Mouse (Mus musculus) kidney, adult 11 months (tissue): ENCODE results near the gene Zfp511.
A peak's percentile ranks its signal among the peaks of the same experiment; 100 is the strongest.

Experiments used
- DNase-seq: peaks from one replicate; pipeline ENCODE4 v3.0.0; 2022

Zfp511 gene

GRCm38 (mm10) chr7:140048361-140049114 lies 12.3 kb downstream of the Zfp511 start, which contains the start of gene Msx3:
Gene Msx3, minus strand, starts transcription at chr7:140049089.
- DNase-seq = no peak

GRCm38 (mm10) chr7:140049115-140049689 lies 13.0 kb downstream of the Zfp511 start:
- DNase-seq = no peak

- no peak for DNase-seq
Measured at GRCm38 (mm10) chr7:140054124-140054523, 17.9 kb downstream of the Zfp511 start.

DNA sequence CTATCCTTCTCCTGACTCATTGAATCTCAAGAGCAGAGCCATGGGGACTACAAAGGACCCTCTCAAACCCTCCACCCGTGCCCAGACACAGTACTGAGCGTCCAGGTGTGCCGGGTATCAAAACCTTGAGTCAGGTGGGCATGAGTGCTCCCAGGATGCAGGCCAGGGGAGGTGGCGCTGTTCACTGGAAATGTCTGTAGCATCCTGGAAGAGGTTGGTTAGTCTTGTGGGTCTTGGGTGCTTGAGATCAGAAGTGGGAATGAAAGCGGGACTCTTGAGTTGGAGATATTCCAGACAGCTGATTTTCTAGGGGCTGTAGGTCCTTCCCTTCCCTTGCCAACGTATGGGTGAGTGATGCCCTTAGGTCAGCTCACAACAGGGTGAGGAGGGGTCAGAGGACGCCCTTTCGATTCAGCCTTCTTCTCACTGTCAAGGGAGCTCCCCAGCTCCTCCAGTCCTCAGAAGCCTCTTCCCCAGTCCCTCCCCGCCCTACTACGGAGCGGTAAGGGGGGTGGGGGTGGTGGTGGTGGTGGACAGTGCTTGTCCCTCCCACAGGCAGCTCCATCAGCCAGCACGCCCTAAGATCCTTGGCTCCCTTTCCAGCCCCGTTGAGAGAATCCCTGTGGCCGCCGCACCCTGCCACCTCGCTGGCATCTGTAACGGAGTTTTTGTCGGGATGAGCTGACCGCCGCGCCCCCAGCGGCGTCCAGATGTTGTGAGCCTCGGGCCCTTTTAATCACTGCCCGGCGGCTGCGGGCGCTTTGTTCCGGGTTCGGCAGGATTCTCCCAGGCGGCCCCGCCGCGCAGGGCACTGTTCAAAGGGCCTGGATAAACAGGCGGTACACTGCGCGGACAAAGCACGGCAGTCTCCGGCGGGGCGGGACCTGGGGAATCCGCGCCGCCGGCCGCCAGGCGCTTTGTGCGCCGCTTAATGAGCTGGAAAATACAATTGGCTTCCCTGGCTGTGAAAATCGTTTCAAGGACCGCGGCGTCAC lies 21.5 kb downstream of the Zfp511 start:
- DNase-seq = no peak

- no peak for DNase-seq
Measured at GRCm38 (mm10) chr7:140058528-140058927, 22.3 kb downstream of the Zfp511 start.

DNA sequence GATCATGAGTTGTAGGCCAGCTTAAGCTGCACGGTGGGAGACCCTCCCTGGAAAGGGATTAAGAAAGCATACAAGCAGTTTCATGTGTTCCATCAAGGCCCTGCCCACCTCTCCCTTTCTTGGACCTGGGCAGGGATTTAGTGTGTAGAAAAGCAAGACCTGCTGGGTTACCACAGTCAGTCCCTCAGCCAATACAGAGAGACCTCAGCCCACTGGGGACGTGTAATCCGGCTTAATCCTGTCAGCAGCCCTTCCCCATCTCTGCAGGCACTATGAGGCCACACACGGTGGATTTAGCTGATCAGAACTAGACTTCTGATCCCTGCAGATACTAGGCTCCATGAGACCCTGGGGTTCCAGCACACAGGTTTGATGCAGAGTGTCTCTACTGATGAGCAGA lies 23.4 kb downstream of the Zfp511 start:
- DNase-seq = no peak

DNA sequence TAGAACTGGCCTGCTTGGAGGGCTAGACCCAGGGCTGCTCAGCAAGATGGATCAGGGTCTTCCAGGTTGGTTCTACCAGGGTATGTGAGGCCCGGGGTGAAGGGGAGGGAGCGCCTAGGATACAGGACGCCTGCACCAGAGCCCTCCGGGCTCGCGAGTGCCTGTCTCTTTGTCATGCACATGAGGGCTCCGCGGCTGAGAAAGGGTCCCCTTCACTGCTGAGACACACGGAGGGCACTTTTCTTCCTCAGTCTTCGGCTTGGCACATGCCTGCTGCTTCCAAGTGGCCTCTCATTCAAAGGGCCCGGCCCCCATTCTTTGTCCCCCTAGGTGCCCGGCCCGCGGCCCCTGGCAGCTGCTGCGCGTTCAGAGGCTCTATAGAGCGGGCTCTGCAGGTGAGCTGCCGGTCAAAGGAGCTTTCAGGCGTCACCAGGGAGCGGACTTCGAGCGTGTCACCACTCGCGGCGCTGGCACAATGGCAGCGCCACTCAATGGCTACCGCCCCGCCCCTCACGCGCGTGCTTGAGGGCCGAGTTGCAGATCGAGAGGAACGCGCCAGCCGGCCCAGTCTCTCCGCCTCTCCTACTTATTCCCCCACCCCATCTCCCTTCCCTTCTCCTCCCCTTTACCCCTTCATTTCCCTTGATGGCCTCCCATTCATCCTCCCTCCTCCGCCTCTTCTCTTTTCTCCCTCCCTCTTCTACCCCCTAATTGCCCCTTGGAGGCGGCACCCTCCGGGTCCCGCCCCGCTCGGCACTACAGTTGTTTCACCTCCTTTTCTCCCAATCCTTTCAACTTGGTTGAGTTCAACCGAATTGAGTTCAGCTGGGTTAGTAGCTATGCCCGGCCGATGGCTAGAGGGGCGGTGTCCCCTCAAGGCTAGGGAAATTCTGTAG lies 25.0 kb downstream of the Zfp511 start:
- DNase-seq = no peak

- DNase-seq = no peak
Measured at GRCm38 (mm10) chr7:140061832-140062130, 25.6 kb downstream of the Zfp511 start.

DNA sequence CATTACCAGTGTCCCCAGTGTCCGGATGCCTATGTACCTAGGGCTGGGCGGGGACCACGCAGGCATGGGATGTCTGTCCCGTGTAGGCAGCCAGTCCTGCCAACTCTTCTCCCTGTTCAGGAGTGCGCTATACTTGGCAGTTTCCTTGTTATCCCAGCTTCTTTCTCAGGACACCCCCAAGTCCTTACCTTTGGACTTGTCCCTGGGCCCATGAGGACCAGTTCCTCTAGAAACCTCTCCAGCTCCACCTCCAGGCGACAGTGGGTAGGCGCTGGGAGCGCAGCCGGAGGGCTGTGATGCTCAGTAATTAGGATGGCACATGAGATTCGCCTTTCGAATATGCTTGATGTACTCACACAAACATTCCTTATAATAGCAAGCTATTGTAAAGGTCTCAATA lies 26.1 kb downstream of the Zfp511 start:
- no peak for DNase-seq

GRCm38 (mm10) chr7:140063092-140063491 lies 26.9 kb downstream of the Zfp511 start:
- DNase-seq = peak; percentile 30

GRCm38 (mm10) chr7:140067397-140067796 lies 31.2 kb downstream of the Zfp511 start:
- no peak for DNase-seq

DNA sequence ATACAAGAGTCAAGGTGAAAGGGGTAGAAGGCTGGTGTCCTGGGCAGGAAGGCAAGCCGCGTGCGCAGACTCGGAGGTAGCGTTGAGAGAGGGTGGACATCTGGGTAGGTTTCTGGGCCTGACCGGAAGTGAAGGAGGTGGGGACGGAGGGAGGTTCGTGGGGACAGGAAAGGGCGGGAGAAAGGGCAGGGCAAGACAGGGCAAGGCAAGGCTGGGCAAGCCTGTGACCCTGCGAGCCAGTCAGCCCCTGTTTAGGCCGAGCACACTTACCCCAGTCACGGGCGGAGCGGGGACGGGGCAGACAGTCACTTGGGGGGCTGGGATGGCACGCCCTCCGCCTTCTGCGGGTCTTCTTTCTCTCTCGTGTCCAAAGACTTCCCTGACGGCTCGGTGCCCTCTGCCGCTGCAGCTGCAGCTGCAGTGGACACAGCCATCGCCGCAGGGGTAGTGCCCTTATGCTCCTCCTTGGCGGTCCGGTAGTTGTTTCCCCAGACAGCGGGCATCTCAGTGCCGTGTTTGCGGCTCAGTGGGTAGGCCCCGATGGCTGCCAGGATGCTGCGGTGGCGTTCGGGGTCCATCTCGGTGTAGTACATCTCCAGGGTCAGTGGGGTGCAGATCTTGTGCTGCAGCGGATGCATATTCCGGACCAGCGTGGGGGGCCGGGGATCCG lies 34.0 kb downstream of the Zfp511 start:
- no peak for DNase-seq

GRCm38 (mm10) chr7:140077698-140078097 lies 41.5 kb downstream of the Zfp511 start:
- no peak for DNase-seq

DNA sequence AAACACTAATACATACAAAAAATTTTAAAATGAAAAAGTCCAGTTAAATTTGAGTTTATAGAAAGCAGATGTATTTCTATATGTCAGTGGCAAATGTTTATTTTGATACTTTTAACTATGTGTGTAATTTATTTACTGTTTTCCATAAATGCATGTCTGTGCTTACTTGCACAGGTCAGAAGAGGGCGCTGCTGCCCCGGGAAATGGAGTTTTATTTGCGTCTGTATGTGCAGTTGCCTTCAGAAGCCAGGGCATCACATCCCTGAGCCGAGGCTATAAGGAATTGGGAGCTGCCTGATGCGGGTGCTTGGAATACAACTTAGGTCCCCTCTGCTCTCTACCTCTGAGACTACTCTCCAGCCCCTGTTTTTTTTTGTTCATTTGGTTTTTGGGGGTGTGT lies 42.5 kb downstream of the Zfp511 start:
- no peak for DNase-seq

DNA sequence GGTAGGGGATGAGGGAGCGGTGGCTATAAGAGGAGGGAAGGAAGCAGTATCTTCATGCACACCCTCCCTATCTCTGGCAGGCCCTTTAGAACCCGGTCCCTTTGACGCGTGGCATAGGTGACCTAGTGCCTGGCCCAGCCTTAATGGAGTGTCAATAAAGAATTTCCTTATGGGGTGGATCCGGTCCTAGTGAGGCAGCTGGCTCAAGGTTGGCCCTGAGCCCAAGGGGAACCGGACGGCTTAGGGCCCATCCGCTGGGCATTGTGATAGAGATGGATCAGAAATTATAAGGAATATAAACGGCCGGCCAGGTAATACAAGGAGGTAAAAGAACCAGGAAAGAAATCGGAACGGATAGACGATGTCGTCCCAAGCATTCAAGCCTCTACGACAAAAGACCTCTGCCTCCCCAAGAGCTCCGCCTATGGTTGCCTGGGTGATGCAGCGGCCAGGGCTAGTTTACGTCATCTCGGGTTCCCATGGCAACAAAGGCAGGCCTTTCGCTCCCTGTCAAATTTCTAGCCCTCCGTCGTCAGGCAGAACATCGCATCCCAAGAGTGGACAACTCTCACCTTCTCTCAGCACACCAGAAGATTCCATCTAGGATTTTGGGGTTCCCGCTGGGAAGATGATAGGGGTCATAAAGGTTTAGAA lies 44.4 kb downstream of the Zfp511 start:
- DNase-seq = peak; percentile 56

DNA sequence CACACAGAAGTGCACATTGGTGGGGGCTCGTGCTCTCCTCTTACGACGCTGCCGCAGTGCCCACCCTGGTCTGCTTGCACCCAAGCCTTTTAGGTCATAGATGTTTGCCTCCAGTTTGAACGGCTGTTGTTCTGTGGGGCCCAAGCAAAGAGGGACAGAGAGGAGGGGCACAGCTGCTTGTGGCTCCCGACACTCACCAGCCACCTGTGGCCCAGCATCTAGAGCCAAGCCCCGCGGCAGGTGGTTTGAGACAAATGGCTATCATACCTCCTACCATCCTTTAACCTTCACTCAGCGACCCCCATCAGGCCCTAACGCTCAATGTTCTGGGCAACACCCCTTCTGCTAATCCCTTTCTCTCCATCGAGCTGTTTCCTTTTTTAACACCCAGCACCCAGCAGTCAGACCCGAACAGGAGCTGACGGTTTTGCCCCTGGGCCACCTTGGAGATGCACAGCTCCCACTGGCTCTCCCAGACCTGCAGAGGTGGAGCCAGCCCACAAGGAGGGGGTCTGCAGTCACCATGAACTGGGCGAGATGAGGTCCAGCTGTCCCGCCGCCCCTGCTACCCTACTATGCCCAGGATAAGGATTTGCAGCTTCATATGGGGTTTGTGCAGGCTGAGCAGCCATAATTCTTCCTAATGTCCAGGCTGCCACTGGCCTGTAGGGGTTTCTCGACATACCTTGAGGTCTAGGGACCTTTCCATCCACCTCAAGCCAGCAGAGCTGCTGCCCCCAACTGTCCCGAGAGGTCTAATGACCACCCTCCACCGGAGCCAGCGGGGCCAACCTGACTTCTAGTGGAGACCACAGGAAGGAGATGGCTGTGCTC lies 45.4 kb downstream of the Zfp511 start:
- no peak for DNase-seq

GRCm38 (mm10) chr7:140082242-140082678 lies 46.1 kb downstream of the Zfp511 start, which contains the start of gene Caly:
Gene Caly, minus strand, starts transcription at chr7:140082548.
- DNase-seq = no peak
